Comparison of ENCODE assay signal across 8 mouse cellular contexts in genomic region chr7:24081634-24082431, GRCm38 (mm10). TPM values are rescaled to one million over a fixed set of nuclear protein-coding genes. Genes with fewer than 3 reads are reported as not detected.
DNase-seq lines count a peak whose midpoint lies in the region; ATAC-seq and TF ChIP-seq lines count a peak whose summit lies in the region.

Gene Zfp180, plus strand, starts transcription at chr7:24081924.

- H3K4me3 ChIP-seq in hindbrain, embryonic 13.5 days, result peak within 1 kb of the TSS; percentile 62

- TF ChIP-seq CTCF in Patski (IDR thresholded peaks at IDR 0.05), result no peak

- peak; percentile 92 for ATAC-seq in Patski
- peak; percentile 96 for ATAC-seq in hindbrain, embryonic 13.5 days (ENCODE audit: low FRiP score)

- peak within 1 kb of the TSS; percentile 80 for H3K4me2 ChIP-seq in hindbrain, embryonic 13.5 days

- CTCF ChIA-PET in Patski (lab: Charles Lee), result interaction anchor here (1.4 kb wide), 1 partner anchor 51 kb away, joined by 3 read pairs; the partner anchor contains the start of gene Zfp235

- H3K9ac ChIP-seq in hindbrain, embryonic 13.5 days, result peak within 1 kb of the TSS; percentile 78

- peak within 1 kb of the TSS; percentile 79 for H3K27ac ChIP-seq in hindbrain, embryonic 13.5 days

- in situ Hi-C loops in Patski (cut with MboI; ENCODE audit: low pct_unique_long_range_greater_than_20kb), result no loop called here

- peaks cover 11% of the 10 kb centered on the region for H3K9me3 ChIP-seq in hindbrain, embryonic 13.5 days

- peak; percentile 81 for DNase-seq in Patski (ENCODE audit: low read depth, low spot score)
- peak; percentile 95 to 97 for DNase-seq in cerebellum, postnatal 14 days
- peak; percentile 91 to 95 for DNase-seq in frontal cortex, postnatal 14 days (ENCODE audit: low spot score in 2 of 2)
- DNase-seq in layer of hippocampus, postnatal 25 days (ENCODE audit: extremely low spot score in 1 of 2, low spot score in 1 of 2), result peak; percentile 79 to 81
- peak; percentile 98 for DNase-seq in lung, postnatal 25 days (ENCODE audit: low spot score)
- peak; percentile 99 for DNase-seq in retina, embryonic 14.5 days (ENCODE audit: low spot score)
- peak; percentile 93 for DNase-seq in thymus, postnatal 4 days

- POLR2A ChIA-PET in Patski (lab: Charles Lee), result interaction anchor here (0.6 to 0.8 kb wide), 2 partner anchors 216 to 303 kb away, joined by 3 to 4 read pairs; no protein-coding TSS in a partner anchor

- H3K36me3 ChIP-seq in hindbrain, embryonic 13.5 days, result peaks cover 32% of the 10 kb centered on the region

- no peaks in the 10 kb centered on the region for H3K27me3 ChIP-seq in Patski
- no peaks in the 10 kb centered on the region for H3K27me3 ChIP-seq in hindbrain, embryonic 13.5 days

- peaks cover 25% of the 10 kb centered on the region for H3K4me1 ChIP-seq in hindbrain, embryonic 13.5 days (replicated peaks)

- 20% methylated on average over 44 of the region's 44 CpGs for WGBS in hindbrain, embryonic 13.5 days

RNA-seq across cellular contexts. Expression of gene Zfp180, which starts in this region (rescaled TPM):
- polyA plus RNA-seq in Patski (2021), result 16.2 TPM
- polyA plus RNA-seq in hindbrain, embryonic 13.5 days (2015; fragmentation: Nextera tagmentation; extraction: Ambion mirVana), result 31.9 and 32.1 TPM in 2 replicates
- 10 to 100 TPM; 37.5 to 37.8 TPM for total RNA-seq in layer of hippocampus, postnatal 25 days (2021)

Comparison
In these comparisons a context has a peak if more than half of its experiments do, and no peak if none do; other contexts are left out.
1. Peak in every context shown above with its lines: DNase-seq, ATAC-seq, H3K4me3 ChIP-seq and H3K27ac ChIP-seq.